Mouse (Mus musculus) c-Kit-positive CD71-positive TER-119-positive erythroid progenitor cells, embryonic 14.5 days (primary cell): Measurements from ENCODE around the gene Zfp652.
"Not testable (repeated sequence)": the region's sequence is repeated elsewhere in the genome, so short reads cannot be mapped to it uniquely, and the experiment has no call there.

Experiments used
- DNase-seq: peaks from one replicate; pipeline ENCODE4 v3.0.0-alpha.2; 2013; ENCODE audit warnings: low spot score

Zfp652 gene

GRCm38 (mm10) chr11:95712563-95713224, at the start of gene Zfp652:
Gene Zfp652, plus strand, starts transcription at chr11:95712673.
- peak; percentile 86 for DNase-seq

- peak; percentile 95 for DNase-seq
Measured at GRCm38 (mm10) chr11:95666529-95667149, 45.8 kb upstream of the Zfp652 start, which contains the start of gene Phb. Gene Phb, plus strand, starts transcription at chr11:95666957.

DNA sequence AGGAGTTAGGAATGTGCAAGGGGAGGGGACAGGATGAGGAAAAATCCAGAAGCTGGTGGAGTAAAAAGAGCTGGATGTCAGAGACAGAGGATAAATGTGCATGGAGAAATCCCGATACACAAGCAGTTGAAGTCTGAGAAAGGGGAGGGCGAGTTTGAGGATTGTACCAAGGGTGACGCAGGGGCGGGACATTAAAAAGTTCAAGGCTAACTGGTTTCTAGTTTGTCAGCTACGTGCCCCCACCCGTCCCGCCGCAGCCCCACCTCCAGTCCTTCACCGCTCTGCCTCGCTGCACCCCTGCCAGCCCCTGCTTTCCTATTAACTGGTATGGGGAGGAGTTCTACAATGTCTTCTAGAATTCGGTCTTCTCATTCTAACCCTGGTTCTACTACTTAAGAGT, 45.3 kb upstream of the Zfp652 start:
- peak; percentile 57 for DNase-seq

GRCm38 (mm10) chr11:95668086-95668485, 44.4 kb upstream of the Zfp652 start:
- not testable (repeated sequence) for DNase-seq

GRCm38 (mm10) chr11:95675498-95675897, 37.0 kb upstream of the Zfp652 start:
- DNase-seq, result no peak

DNA sequence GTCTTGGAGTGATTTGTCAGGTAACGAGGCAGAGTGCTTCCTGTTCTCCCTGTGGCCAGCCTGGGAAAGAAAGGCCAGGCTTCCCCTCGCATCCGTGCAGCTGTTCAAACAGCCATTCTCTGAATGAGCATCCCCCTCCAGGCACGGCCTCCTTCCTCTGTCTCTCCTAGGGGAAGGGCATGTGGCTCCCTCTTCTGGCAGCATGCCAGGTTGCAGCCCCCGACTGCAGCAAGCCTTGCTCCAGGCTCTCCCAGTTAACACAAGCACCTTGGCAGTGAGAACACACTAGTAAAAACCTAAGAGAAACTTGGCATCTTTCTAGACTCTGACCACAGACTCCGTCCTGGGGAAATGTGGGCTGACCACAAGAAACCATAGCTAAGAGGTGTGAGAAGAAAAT, 36.2 kb upstream of the Zfp652 start:
- peak; percentile 45 for DNase-seq

DNA sequence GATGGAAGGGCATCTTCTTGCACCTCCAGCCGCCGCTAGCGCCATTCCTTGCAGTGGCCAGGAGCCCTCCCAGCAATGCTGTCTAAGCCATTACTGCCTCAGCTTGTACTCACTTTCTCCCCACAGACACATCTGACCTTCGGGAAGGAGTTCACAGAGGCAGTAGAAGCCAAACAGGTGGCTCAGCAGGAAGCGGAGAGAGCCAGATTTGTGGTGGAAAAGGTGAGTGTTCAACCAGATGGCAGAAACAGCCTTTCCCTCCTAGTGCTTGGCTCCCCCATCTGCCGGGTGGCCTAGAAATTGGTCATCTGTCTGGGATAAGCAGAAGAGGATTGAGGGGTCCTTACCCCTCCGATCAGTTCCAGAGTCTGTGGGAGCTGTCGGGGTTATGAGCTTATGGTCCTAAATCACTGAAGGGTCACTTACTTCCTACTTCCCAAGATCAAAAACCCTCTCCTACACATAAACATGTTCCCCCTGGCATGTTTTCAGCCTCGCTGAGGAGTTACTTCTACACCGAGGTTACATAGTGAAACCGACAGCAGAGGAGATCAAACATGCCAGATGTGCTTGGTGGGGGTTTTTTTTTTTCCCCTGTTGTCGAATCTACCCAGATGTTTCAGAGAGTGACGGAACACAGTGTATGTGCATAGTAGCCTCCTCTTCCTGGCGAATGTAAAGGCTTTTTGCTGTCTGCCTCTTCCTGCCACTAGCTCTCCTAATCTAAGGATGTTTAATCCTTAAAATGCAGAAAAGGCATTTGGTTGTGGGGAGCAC, 34.4 kb upstream of the Zfp652 start:
- no peak for DNase-seq

- no peak for DNase-seq
Measured at GRCm38 (mm10) chr11:95681995-95682601, 30.4 kb upstream of the Zfp652 start.

GRCm38 (mm10) chr11:95682946-95683345, 29.5 kb upstream of the Zfp652 start:
- no peak for DNase-seq

DNA sequence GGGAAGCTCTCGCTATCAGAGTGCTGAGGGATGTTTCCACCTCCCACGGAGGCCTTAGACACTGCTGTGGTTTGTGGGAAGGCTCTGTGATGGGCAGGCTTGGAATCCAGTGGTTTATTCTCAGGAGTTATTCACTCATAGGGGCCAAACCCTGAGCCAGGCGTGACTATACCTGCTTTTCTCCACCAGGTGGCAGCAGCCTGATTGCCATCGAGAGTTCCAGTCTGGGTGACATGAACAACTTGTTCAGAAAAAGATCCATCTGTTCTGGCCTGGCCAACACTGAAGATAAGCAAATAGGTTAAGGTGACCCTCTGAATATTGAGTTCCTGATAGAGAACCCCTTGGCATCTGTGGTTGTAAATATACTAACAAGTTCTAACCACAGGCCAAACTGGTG, 26.4 kb upstream of the Zfp652 start:
- peak; percentile 78 for DNase-seq

GRCm38 (mm10) chr11:95687084-95687656, 25.3 kb upstream of the Zfp652 start:
- peak; percentile 52 for DNase-seq

DNA sequence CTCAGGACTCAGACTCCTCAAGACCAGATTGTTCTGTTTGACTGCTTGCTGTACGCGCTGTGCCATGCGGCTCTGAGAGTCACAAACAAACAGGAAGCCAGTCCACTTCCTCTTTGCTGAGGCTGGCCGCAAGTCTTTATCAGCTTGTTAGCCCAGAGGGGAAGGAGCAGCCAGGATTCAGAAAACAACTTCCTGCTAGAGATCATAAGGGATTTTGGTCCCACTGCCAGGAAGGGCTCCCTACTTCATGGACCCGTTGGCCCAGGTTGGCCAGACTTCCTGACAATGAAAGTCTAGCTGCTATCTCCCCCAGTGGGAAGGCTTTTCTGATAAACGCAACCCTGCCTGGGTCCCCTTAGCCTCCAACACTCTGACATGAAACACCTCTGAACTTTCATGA, 24.0 kb upstream of the Zfp652 start:
- DNase-seq, result peak; percentile 45

- DNase-seq, result peak; percentile 58
Measured at GRCm38 (mm10) chr11:95688981-95689380, 23.5 kb upstream of the Zfp652 start.

GRCm38 (mm10) chr11:95689544-95689943, 22.9 kb upstream of the Zfp652 start:
- no peak for DNase-seq

- no peak for DNase-seq
Measured at GRCm38 (mm10) chr11:95698541-95698940, 13.9 kb upstream of the Zfp652 start.

GRCm38 (mm10) chr11:95700778-95701739, 11.4 kb upstream of the Zfp652 start:
- DNase-seq, result peak; percentile 68

GRCm38 (mm10) chr11:95704032-95704969, 8.2 kb upstream of the Zfp652 start:
- DNase-seq, result no peak

DNA sequence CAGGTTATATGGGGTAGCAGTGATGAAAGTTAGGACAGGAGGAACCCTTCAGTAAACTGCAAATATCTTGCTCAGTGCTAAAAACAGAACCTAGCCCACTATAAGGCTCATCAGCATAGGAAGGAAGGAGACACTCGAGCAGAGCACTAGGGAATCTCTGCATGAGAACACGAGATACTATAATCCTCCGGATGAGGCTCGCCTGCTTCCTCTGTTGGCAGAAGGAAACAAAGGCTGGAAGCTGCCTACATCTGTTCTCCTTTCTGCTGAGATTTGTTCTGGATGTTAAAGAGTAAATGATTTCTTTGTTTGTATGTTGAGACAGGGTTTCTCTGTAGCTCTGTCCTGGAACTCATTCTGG, 7.5 kb upstream of the Zfp652 start:
- no peak for DNase-seq

GRCm38 (mm10) chr11:95709534-95710040, 2.9 kb upstream of the Zfp652 start:
- DNase-seq, result no peak

DNA sequence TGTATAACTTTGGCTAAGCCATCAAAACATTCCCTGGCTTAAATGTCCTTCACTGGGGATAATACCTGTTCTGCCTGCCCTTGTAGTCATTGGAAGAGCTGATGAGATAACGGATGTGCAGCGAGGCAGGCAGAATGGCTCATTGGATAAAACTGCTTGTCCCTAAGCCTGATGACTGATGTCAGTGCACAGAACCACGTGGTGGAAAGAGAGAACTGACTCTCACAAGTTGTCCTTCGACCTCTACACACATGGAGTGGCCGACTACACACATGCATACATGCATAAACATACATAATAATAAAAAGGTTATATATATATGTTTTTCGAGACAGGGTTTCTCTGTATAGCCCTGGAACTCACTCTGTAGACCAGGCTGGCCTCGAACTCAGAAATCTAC, 2.0 kb upstream of the Zfp652 start:
- DNase-seq, result no peak
